Mouse (Mus musculus): ENCODE results near the gene Runx1. TPM values are rescaled to one million over a fixed set of nuclear protein-coding genes. Genes with fewer than 3 reads are reported as not detected.
A peak's percentile ranks its signal among the peaks of the same experiment; 100 is the strongest.

Runx1 gene
- total and polyA plus RNA-seq, 3 experiments, result 3.1 to 10.9 (median 4.7) TPM

- H3K9ac ChIP-seq (ENCODE audit: insufficient read depth, low read depth), result no peak overlapping the region
- no peak overlapping the region for H3K4me2 ChIP-seq (ENCODE audit: insufficient read depth, low read depth, poor library complexity, severe bottlenecking)
- no peaks in the 10 kb centered on the region for H3K79me2 ChIP-seq (replicated peaks; ENCODE audit: control insufficient read depth, extremely low read depth, insufficient read depth, poor library complexity, severe bottlenecking)
- no peak overlapping the region for H3K27ac ChIP-seq (ENCODE audit: insufficient read depth, low read depth)
- peaks cover 4 to 17% of the 10 kb centered on the region in 2 experiments; a peak in 2 of 4 replicates for H3K4me1 ChIP-seq (ENCODE audit: control insufficient read depth in 1 of 2, insufficient read depth in 2 of 2)
- no peaks in the 10 kb centered on the region for H3K9me3 ChIP-seq (replicated peaks; ENCODE audit: low read length)
- TF ChIP-seq MXI1 (IDR thresholded peaks at IDR 0.05; ENCODE audit: low read depth, low read length) (no peak), NRF1 (IDR thresholded peaks at IDR 0.05; ENCODE audit: low read depth, low read length) (no peak)
- dilution Hi-C loops (cut with MboI; ENCODE audit: extremely low pct_ligation_motif_present, extremely low pct_unique_long_range_greater_than_20kb, low sequenced_read_pairs) (no loop called here), in situ Hi-C loops (cut with MboI; ENCODE audit: low pct_ligation_motif_present, low pct_unique_long_range_greater_than_20kb, low sequenced_read_pairs) (no loop called here)
- no peaks in the 10 kb centered on the region for H3K27me3 ChIP-seq (replicated peaks)
- H3K36me3 ChIP-seq (replicated peaks in 1 of 2; ENCODE audit: control insufficient read depth in 1 of 2, insufficient read depth in 1 of 2, low read length in 1 of 2), result peaks cover 0 to 32% of the 10 kb centered on the region in 2 experiments
- DNase-seq (ENCODE audit: extremely low read depth), result no peak
- no peak overlapping the region for H3K4me3 ChIP-seq (replicated peaks in 1 of 3; ENCODE audit: low read depth in 2 of 3, low read length in 2 of 3, poor library complexity in 1 of 3)
Observed at GRCm38 (mm10) chr16:92739997-92740396, 86.0 kb downstream of the Runx1 start.

DNA sequence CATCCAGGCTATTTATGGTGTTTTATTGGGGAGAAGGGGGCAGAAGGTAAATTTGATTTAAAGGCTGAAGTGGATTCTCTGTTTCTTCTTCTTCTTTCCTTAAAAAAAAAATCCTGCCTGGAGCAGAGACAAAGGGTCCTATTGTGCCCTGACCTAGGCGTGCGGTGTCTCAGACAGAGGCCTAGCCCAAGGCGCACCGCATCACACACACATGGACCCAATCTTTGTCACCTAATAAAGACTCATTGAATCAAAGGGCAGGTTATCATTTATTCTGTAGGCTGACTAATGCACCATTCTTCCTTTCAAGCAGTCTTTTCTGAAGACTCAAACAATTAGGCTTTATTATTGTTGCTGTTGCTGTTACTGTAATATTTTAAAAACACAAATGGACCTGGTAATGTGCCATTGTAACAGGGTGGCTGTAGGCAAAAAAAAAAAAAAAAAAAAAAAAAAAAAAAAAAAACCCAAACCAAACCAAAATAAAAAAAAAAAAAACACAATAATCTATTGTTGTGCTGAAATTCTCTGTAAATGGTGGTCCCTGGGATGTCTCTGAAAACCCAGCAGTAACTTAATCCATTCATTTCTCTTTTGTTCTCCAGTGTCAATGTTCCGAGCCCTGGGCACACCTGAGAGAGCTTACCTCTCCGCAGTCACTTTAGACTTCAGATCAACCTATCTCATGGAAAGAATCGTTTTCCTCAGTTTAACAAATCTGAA is 86.7 kb downstream of the Runx1 start:
- Histone ChIP-seq H3K4me1 (ENCODE audit: control insufficient read depth in 1 of 2, insufficient read depth in 2 of 2) (peaks cover 4 to 13% of the 10 kb centered on the region in 2 experiments; a peak in 2 of 4 replicates), H3K27me3 (replicated peaks) (no peaks in the 10 kb centered on the region), H3K27ac (ENCODE audit: insufficient read depth, low read depth) (no peak overlapping the region), H3K4me2 (ENCODE audit: insufficient read depth, low read depth, poor library complexity, severe bottlenecking) (no peak overlapping the region), H3K9me3 (replicated peaks; ENCODE audit: low read length) (no peaks in the 10 kb centered on the region), H3K4me3 (replicated peaks in 1 of 3; ENCODE audit: low read depth in 2 of 3, low read length in 2 of 3, poor library complexity in 1 of 3) (no peak overlapping the region), H3K79me2 (replicated peaks; ENCODE audit: control insufficient read depth, extremely low read depth, insufficient read depth, poor library complexity, severe bottlenecking) (no peaks in the 10 kb centered on the region), H3K36me3 (replicated peaks in 1 of 2; ENCODE audit: control insufficient read depth in 1 of 2, insufficient read depth in 1 of 2, low read length in 1 of 2) (peaks cover 0 to 35% of the 10 kb centered on the region in 2 experiments), H3K9ac (ENCODE audit: insufficient read depth, low read depth) (no peak overlapping the region)
- in situ Hi-C loops (cut with MboI; ENCODE audit: low pct_ligation_motif_present, low pct_unique_long_range_greater_than_20kb, low sequenced_read_pairs) (no loop called here), dilution Hi-C loops (cut with MboI; ENCODE audit: extremely low pct_ligation_motif_present, extremely low pct_unique_long_range_greater_than_20kb, low sequenced_read_pairs) (no loop called here)
- no peak for DNase-seq (ENCODE audit: extremely low read depth)
- TF ChIP-seq SIN3A (IDR thresholded peaks at IDR 0.05; ENCODE audit: low read length) (no peak), JUND (conservative IDR thresholded peaks at IDR 0.05; ENCODE audit: low read depth, low read length) (no peak), MAFK (IDR thresholded peaks at IDR 0.05; ENCODE audit: insufficient replicate concordance, low read length) (no peak), ZNF384 (IDR thresholded peaks at IDR 0.05; ENCODE audit: low read depth, low read length) (peak; percentile 57; the same call in 1 of the 2 replicates), MEF2A (IDR thresholded peaks at IDR 0.05; ENCODE audit: borderline replicate concordance, low read depth, low read length) (no peak), POLR2AphosphoS2 (IDR thresholded peaks at IDR 0.05; ENCODE audit: low read depth, low read length) (no peak), CHD1 (IDR thresholded peaks at IDR 0.05; ENCODE audit: low read depth, low read length) (no peak), RCOR1 (conservative IDR thresholded peaks at IDR 0.05; ENCODE audit: low read depth, low read length) (no peak), EP300 (IDR thresholded peaks at IDR 0.05; ENCODE audit: low read length) (no peak)

- Histone ChIP-seq H3K36me3 (replicated peaks in 1 of 2; ENCODE audit: control insufficient read depth in 1 of 2, insufficient read depth in 1 of 2, low read length in 1 of 2) (peaks cover 0 to 32% of the 10 kb centered on the region in 2 experiments), H3K4me1 (ENCODE audit: control insufficient read depth in 1 of 2, insufficient read depth in 2 of 2) (peaks cover 0 to 7% of the 10 kb centered on the region in 2 experiments; a peak in 1 of 4 replicates)
- in situ Hi-C loops (cut with MboI; ENCODE audit: low pct_ligation_motif_present, low pct_unique_long_range_greater_than_20kb, low sequenced_read_pairs), result no loop called here
Observed at GRCm38 (mm10) chr16:92738476-92739010, 87.4 kb downstream of the Runx1 start.

More at GRCm38 (mm10) chr16:92738476-92739010, 87.4 kb downstream of the Runx1 start:
- no peak overlapping the region for H3K4me3 ChIP-seq (replicated peaks in 1 of 3; ENCODE audit: low read depth in 2 of 3, low read length in 2 of 3, poor library complexity in 1 of 3)
- no peak for TF ChIP-seq GABPA (IDR thresholded peaks at IDR 0.05; ENCODE audit: insufficient replicate concordance, low read depth, low read length)
- TF ChIP-seq SIN3A (IDR thresholded peaks at IDR 0.05; ENCODE audit: low read length), result no peak
- no peak for TF ChIP-seq UBTF (IDR thresholded peaks at IDR 0.05; ENCODE audit: low read depth, low read length)
- TF ChIP-seq TCF12 (IDR thresholded peaks at IDR 0.05; ENCODE audit: low read depth, low read length), result no peak
- TF ChIP-seq MAX (IDR thresholded peaks at IDR 0.05; ENCODE audit: low read length), result no peak
- H3K9me3 ChIP-seq (replicated peaks; ENCODE audit: low read length), result no peaks in the 10 kb centered on the region
- no peaks in the 10 kb centered on the region for H3K27me3 ChIP-seq (replicated peaks)
- no peak overlapping the region for H3K27ac ChIP-seq (ENCODE audit: insufficient read depth, low read depth)
- dilution Hi-C loops (cut with MboI; ENCODE audit: extremely low pct_ligation_motif_present, extremely low pct_unique_long_range_greater_than_20kb, low sequenced_read_pairs), result no loop called here
- no peak for DNase-seq (ENCODE audit: extremely low read depth)
- H3K4me2 ChIP-seq (ENCODE audit: insufficient read depth, low read depth, poor library complexity, severe bottlenecking), result no peak overlapping the region
- H3K9ac ChIP-seq (ENCODE audit: insufficient read depth, low read depth), result no peak overlapping the region
- H3K79me2 ChIP-seq (replicated peaks; ENCODE audit: control insufficient read depth, extremely low read depth, insufficient read depth, poor library complexity, severe bottlenecking), result no peaks in the 10 kb centered on the region
